Mouse (Mus musculus) skeletal muscle tissue, adult 2 months (tissue): ENCODE measurements around the gene Pdgfd.
A peak's percentile ranks its signal among the peaks of the same experiment; 100 is the strongest.
"Not testable (repeated sequence)": the region's sequence is repeated elsewhere in the genome, so short reads cannot be mapped to it uniquely, and the experiment has no call there.

Source experiments
- DNase-seq: peaks from one replicate; pipeline ENCODE4 v3.0.0-alpha.2; 2012; ENCODE audit warnings: low read depth, low spot score

The Pdgfd gene

GRCm38 (mm10) chr9:6168391-6169037 is at the start of gene Pdgfd:
Pdgfd (plus strand) TSS chr9:6168584.
- DNase-seq, result peak; percentile 44

- no peak for DNase-seq
Measured at GRCm38 (mm10) chr9:6169038-6169431, 651 bp downstream of the Pdgfd start.

DNA sequence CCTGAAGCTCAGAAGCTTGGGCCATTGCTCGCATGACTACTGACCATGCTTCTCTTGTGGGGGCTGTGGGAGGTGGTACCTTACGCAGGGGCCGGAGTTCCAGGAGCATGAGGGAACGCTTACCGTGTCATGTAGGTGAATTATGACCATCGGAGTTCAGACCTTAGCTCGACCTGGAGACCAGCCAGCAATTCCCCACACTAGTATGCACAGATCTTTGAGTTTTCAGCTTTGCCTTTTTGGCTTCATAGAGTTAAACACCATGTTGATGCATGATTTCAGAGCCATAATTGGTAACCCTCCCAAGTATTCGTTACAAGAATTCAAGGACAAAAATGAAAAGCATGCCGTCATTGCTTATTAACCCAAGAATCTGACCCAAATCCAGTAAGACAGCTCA is 2.6 kb downstream of the Pdgfd start:
- DNase-seq, result no peak

DNA sequence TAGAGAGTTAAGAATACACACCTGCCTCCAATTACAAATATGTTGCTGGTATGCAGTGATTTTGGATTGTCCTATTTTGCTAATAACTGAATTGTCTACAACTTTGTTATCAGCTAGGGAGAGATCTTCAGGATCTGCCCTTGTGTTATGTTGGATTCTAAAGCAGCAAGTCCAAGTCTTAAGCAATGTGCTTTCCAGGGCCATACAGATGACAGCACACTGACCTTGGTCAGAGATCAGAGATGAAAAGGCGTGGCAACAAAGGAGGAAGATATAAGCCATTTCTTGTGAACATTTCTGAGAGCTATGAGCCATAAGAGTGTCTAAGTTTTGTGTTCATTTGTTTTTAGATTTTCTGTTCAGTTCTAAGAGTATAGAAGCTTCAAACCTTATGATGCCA is 4.9 kb downstream of the Pdgfd start:
- no peak for DNase-seq

DNA sequence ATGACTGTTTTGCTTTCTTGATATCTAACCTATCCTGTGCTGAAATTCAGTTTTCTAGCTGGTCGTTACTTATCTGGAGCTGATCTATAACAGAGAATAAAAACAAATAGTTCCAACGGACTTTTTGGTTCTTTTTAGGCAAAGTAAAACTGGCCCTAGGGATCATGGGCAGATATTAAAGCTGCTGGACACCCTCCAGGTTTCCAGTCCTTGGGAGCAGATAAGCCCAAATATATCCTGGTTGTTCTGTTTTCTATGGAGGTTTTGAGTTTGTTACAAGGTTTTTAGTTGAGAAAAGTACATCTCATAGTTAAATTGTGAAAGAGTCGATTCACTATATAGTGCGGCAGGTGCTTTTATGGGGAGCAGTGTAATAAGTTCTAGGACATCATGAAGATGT is 7.3 kb downstream of the Pdgfd start:
- no peak for DNase-seq

GRCm38 (mm10) chr9:6182307-6182923 is 14.0 kb downstream of the Pdgfd start:
- DNase-seq, result no peak

GRCm38 (mm10) chr9:6187955-6188354 is 19.6 kb downstream of the Pdgfd start:
- no peak for DNase-seq

DNA sequence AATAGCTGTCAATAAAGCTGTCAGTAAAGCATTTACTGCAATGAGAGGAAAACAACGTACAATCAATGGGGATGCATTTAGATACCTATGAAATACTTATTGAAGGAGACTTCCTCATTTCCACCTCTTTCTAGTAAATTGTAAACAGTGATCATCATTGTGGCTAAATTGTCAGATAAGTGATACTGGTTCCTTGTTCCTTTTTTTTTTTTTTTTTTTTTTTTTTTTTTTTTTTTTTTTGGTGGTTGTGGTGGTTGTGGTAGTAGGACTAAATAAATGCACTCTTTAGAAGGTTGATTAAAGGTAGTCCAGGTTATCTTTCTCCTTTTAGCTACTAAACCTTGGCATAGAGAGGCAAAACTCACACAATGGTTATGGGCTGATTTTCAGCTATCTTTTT is 25.0 kb downstream of the Pdgfd start:
- no peak for DNase-seq

DNA sequence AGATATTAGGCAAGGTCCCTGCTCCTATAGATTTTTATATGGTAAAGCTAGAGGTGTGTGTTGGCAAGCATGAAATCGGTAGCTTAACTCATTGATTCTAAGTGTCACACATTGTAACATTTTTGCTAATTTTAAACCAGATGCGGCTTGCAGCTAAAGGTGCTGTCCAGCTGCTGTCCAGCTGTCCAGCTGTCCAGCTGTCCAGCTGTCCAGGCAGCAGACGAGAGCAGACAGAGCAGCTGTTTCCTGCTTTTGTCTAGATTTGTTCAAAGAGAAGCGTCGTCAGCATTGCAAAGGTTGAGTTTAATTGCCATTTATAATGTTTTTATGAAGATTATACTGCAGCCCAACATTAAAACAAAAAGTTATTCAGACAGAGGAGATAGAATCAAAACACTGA is 44.5 kb downstream of the Pdgfd start:
- DNase-seq, result no peak

DNA sequence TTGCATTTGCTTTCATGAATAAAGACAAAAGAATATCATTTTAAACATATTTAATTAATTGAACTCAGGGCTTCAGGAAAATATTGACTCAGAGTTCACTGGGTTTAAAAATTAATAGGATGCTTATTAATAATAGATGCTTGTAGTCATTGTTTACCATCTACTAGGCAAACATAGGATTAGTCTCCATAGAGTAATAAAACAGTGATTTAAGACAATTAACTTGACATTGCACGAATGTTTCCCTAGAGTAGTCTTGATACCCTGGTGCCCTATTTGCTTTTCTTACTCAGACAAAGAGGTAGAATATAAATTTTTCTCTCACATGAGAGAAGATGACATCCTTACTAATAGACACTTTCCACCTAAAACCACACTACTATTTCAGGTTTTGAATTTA is 49.1 kb downstream of the Pdgfd start:
- no peak for DNase-seq

DNA sequence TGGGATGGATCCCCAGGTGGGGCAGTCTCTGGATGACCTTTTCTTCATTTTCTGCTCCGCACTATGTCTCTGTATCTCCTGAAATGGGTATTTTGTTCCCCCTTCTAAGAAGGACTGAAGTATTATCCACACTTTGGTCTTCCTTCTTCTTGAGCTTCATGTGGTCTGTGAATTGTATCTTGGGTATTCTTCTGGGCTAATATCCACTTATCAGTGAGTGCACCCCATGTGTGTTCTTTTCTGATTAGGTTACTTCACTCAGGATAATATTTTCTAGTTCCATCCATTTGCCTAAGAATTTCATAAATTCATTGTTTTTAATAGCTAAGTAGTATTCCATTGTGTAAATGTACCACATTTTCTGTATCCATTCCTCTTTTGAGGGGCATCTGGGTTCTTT is 67.6 kb downstream of the Pdgfd start:
- not testable (repeated sequence) for DNase-seq

- no peak for DNase-seq
Measured at GRCm38 (mm10) chr9:6250320-6250719, 81.9 kb downstream of the Pdgfd start.

DNA sequence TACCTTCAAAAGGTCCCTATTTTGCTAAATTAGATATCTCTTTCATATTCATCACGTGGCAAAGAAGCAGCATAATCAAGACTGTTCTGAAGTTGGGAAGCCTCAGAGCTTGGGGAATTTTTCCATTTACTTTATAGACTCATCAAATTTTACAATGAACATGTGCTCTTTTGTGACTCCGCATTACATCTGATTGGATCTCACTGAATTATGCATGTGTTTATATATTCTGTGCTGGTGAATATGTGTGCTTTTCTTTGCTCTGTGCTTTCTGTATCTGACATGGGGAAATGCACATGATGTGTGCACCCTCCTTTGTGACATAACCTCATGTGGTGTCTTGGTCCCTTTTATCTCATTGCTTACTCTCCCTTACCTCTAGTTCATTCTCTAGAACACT is 83.6 kb downstream of the Pdgfd start:
- DNase-seq, result no peak

- DNase-seq, result no peak
Measured at GRCm38 (mm10) chr9:6257072-6257471, 88.7 kb downstream of the Pdgfd start.

GRCm38 (mm10) chr9:6264820-6265219 is 96.4 kb downstream of the Pdgfd start:
- no peak for DNase-seq

DNA sequence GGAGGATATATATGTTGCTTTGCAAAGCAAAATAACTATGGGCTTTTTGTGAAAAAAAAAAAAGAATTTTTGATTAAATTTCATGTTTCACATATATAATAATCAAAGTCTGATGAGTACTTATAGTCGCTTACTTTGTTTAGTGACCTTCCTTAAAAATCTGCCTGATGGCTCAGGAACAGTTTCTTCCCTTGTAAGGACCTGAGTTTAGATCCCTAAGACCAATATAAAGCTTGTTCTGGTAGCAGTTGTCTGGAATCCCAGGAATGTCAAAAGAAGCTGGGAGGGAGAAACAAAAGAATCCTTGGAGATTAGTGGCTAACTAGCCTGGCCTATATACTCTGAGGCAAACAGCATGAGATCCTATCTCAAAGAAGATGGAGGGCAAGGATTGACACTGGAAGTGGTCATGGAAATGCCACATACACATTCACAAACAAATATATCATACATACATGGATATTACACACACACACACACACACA is 101.5 kb downstream of the Pdgfd start, which contains the start of gene Ddi1:
Gene Ddi1, minus strand, starts transcription at position 51 of the 485 bp plus-strand sequence.
- no peak for DNase-seq

DNA sequence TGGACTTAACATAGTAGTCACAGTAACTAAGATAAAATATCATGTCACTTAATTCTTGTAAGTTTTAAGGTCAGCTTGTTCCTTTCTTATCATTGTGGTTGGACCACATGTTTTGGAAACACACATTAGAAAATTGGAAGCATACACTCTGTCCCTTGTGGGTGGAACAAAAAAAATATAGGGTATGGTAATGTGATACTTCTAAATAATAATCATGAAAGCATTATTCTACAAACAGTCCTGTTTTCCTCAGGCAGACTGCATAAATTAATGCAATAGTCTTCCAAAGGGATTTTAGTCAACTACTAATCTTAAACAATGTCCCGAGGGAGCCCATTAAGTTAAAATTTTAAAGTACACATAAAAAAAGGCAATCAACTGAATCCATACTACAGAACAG is 108.0 kb downstream of the Pdgfd start:
- DNase-seq, result no peak

DNA sequence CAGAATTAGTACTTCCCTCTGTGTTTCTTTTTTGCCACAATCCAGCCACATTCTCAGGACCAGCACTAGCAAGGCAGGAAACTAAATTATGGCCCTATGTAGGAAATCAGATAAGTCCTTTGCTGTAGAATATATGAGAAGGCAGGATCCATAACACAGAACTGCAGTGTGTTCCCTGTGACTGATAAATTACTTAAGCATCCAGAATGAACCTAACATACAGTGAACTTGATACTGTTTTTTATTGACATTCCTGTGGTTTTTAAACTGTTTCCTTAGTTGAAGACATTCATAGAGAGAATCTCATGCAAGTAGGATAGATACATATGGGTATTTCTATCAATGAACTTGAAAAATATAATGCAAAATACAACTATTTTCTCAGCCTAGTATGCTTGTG is 109.1 kb downstream of the Pdgfd start:
- no peak for DNase-seq

GRCm38 (mm10) chr9:6286770-6287169 is 118.4 kb downstream of the Pdgfd start:
- no peak for DNase-seq

DNA sequence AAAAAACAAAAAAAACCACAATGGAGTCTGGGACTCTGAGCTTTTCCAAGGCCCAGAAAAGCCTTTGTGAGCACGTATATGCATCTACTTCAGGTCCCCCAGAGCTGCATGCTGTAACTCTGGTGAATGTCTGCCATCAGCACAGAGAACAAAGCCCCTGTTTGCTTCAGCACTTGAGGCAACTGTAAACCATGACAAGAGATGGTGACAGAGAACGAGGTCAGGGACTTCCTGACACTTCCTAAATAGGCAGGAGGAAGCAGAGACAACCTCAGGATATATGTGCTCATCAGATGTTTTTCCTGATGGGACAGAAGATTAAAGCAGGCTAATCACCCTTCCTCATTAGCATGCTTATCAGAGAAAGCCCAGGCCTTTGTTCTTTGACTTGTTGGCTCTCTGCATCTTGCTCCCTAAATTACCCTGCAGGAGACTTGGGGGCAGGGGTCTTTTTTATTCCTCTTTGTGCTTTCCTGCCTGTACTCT is 120.9 kb downstream of the Pdgfd start:
- DNase-seq, result no peak

GRCm38 (mm10) chr9:6298547-6298946 is 130.2 kb downstream of the Pdgfd start:
- no peak for DNase-seq

DNA sequence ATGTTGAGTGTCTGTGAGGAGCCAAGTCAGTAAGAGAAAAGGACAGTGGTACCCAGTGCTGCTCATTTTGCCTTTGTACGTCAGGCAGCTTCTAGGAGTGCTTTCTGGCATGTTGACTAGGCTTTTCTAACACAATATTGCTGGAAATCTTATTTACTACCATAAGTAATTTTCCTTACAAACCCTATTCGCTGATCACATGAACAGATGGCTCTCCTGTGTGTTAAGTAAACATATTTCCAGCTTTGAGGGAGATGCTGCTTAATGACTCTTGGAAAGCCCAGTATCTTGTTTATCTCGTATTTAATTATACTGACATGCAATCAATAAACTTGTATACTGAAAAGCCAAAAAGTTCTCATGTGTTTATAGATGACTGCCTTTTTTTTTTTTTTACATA is 133.7 kb downstream of the Pdgfd start:
- DNase-seq, result no peak

- no peak for DNase-seq
Measured at GRCm38 (mm10) chr9:6304590-6304989, 136.2 kb downstream of the Pdgfd start.
